Mouse (Mus musculus): ENCODE results near the gene Scgb2b27.
"Not testable (repeated sequence)": the region's sequence is repeated elsewhere in the genome, so short reads cannot be mapped to it uniquely, and the experiment has no call there.

DNA sequence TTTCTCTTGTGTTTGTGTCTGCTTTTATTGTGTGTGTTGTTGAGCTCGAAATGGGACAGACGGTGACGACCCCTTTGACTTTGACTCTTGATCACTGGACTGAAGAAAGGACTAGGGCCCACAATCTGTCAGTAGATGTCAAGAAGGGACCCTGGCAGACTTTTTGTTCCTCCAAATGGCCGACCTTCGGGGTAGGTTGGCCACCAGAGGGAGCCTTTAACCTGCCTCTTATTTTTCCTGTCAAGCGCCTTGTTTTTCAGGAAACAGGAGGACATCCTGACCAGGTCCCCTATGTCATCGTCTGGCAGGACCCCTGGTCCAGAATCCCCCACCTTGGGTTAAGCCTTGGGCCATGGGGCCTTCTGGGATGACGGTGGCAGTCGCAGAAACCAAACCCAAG is 13.5 kb upstream of the Scgb2b27 start:
- not testable (repeated sequence) for TF ChIP-seq CTCF, EP300 (IDR thresholded peaks at IDR 0.05; ENCODE audit: low read depth)
